Mouse (Mus musculus) gastrocnemius, postnatal 10 days (tissue): ENCODE results near the gene Scn10a. TPM values are rescaled to one million over a fixed set of nuclear protein-coding genes. Genes with fewer than 3 reads are reported as not detected.

Source experiments
- DNase-seq: peaks from one replicate; pipeline ENCODE4 v3.0.0; 2021; ENCODE audit warnings: mixed read lengths
- long read RNA-seq, 2 experiments: library from polyadenylated mRNA; stranded (forward); transcript quantifications; one replicate each; pipeline ENCODE4 v2.0.0; 2021
- total RNA-seq, 2 experiments: library from RNA; stranded (reverse); gene quantifications; 2 replicates each; pipeline ENCODE4 v1.2.3; 2021

The Scn10a gene
- total RNA-seq = not detected
- long read RNA-seq, experiment 1 = 0 reads
- long read RNA-seq, experiment 2 = 0 reads

- DNase-seq = no peak
Observed at GRCm38 (mm10) chr9:119719222-119719621, at the start of gene Scn10a. Gene Scn10a (minus strand): TSS chr9:119719322.

GRCm38 (mm10) chr9:119768585-119768984 lies 49.5 kb upstream of the Scn10a start:
- peak; percentile 11 for DNase-seq

DNA sequence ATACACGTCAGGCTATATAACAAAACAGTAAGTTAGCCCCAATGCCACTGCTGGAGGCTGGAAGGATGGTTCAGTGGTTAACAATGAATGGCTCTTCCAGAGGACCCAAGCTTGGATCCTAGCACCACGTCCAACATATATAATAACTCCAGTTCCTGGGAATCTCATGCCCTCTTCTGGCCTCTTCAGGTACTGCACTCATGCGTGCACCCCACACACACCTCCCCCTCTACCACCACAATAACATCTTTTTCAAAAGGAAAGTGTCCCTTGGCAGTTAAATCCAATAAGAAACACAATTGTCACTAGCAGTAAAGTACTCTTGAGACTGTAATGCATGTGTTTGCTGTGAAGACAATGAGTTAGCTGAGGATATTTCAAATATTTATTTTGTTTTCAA lies 41.1 kb upstream of the Scn10a start:
- DNase-seq = no peak

GRCm38 (mm10) chr9:119759457-119759856 lies 40.3 kb upstream of the Scn10a start:
- DNase-seq = no peak

DNA sequence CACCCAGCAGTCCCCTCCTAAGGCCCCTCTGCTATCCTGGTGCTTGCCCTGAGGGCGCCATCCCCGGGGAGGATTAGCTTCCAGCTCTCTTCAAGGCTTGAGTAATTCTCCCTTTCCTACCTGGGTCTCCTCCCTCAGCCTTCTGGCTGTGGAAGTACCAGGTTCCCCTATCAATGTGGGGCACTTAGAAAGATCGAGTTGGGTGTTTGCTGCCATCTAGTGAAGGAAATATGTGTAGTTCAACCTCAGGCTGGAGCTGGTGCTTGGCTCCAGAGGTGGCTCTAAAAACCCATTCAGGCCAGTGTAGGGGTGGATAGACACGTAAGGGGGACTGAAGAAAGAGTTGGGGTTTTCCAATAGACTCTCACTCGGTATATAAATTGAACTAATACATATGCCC lies 32.4 kb upstream of the Scn10a start:
- DNase-seq = no peak

- no peak for DNase-seq
Observed at GRCm38 (mm10) chr9:119749112-119749511, 30.0 kb upstream of the Scn10a start.

- DNase-seq = no peak
Observed at GRCm38 (mm10) chr9:119743900-119744299, 24.8 kb upstream of the Scn10a start.

DNA sequence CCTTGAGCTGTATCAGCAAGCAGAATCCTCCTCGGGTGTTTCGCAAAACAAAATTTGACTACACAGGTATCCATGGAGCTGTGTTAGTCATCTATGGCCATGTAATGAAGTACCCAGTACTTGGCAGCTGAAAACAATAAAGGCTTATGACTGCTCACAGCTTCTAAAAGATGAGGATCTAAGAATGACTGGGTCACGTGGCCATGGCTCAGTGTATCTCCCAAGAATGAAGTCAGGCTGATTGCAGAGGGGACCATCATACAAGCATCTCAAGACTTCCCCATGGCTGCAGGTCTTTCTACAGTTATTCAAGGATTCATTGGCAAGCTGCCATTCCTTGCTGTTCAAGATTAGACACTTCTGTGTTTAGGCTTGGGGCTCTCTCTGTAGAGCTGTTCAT lies 24.2 kb upstream of the Scn10a start:
- no peak for DNase-seq

DNA sequence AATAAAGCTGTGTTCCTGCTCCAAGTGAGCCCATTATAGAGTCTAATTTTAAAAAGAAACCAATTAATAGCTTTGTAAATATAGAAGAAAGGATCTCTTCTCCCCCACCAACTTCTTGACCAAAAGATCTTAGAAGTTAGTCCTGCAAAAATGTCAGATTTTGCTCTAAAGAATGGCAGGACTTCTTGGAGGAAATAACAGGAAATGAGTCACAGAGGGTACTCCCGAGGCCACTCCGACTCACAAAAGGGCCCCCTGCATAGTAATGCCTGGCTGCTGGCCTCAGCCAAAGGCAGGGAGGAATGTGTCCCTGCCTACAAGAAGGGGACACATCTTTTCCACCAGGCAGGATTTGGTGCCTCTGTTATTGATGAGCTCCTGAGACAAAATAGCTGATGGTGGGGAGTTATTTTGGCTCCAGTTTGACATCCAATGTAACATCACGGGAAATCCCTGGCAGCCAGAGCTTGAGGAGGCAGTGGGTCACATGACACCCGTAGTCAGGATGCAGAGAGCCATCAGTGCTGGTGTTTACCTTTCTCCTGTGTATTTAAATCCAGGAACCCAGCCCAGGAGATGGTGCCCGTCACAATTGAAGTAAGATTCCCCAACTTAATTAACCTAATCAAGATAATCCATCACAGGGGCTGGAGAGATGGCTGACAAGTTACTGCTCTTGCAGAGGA lies 22.1 kb upstream of the Scn10a start:
- DNase-seq = no peak

GRCm38 (mm10) chr9:119728412-119729097 lies 9.4 kb upstream of the Scn10a start:
- DNase-seq = no peak

DNA sequence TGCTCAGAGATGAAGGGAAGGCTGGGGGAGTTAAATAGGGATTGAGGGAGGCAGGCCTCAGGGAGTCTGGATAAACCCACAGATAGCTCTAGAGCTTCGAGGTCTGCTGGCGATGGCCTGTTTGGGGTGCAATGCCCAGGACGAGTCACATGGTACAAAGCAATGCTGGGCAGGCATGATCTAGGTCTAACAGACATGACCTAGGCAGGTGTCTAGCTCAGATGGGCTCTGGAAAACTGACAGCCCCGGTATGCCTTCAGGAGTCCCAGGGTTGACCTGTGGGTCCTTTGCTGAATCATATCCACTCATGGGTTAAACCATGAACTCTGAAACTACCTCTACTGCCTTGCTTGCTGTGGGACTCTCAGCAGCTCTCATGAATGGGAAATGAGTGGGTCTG lies 7.9 kb upstream of the Scn10a start:
- DNase-seq = no peak

DNA sequence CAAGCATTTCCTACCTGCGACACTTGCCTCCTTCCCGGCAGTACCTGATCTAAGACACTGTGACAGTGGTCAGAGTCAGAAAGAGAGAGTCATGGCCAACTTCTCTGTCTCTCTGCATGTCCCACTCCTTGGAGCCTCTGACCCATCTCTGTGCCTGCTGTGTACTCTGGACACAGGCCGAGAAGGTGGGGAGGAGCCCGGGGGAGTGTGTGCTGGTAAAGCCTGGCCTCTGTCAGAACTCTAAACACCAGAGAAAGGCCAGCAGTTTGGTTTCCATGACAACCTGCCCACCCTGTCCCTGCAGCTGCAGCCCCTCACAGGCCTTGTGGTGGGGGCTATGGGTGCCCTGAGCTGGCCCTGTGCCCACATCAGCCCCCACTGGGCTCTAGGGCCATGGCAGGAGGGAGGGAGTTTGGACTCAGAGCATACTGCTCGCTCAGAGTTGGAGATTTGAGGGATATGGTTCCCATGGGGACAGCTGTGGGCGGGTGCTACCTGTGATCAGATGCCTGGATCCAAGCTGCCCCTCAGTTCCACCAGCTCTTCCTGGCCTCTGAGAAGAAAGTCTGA lies 6.3 kb upstream of the Scn10a start:
- DNase-seq = no peak

GRCm38 (mm10) chr9:119706700-119707099 lies 12.4 kb downstream of the Scn10a start:
- peak; percentile 74 for DNase-seq

DNA sequence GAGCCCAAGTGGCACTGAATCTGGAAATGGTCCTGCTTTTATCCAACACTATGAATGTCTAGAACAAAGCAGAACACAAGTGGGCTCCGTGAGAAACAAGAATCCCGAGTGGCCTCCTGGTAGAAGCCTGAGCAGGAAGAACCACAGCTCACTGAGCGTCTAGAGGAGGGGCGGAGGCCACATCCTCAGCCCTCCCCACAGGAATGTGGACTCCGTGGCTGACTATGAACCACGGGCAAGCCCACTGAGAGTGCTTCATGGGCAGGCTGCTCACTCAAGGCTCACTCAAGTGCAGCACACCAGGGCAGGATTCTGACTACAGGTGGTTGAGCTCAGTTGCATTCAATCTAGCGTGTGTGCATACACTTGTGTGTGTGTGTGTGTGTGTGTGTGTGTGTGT lies 27.6 kb downstream of the Scn10a start:
- no peak for DNase-seq

DNA sequence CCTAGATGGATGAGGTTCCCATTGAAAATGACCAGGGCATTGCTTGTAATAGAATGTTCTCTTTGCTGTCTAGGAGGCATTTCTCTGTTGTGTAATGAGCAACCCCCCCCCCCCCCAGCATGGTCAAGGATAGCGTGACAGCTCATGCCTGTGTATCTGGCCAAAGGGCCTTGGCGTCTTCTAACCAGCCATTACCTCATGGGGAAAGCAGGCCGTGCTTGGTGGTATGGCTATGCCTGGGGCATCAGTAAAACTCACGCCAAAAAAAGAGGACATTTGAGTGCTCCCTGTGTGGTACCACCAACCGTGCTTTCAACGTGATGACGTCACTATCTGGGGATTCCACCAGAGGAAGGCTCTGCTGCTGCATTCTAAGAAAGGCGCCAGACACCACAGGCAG lies 28.1 kb downstream of the Scn10a start:
- no peak for DNase-seq

DNA sequence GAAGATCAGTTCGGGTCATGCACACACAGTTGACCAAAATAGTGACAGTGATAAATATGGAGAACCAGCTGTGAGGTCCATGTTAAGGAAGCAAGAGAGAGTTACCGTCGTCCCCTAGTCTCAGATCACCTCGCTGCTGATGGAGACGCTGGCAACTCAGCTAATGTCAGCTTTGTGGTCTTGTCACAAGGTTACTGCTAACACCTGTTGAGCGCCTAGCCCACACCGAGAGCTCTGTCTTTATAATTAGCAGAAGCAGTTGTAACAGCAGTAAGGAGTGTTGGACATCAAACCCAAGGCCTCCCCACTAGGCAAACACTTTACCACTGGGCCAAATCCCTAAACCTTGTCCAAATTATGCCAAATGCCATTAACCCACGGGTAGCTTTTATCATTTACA lies 31.2 kb downstream of the Scn10a start:
- DNase-seq = no peak

DNA sequence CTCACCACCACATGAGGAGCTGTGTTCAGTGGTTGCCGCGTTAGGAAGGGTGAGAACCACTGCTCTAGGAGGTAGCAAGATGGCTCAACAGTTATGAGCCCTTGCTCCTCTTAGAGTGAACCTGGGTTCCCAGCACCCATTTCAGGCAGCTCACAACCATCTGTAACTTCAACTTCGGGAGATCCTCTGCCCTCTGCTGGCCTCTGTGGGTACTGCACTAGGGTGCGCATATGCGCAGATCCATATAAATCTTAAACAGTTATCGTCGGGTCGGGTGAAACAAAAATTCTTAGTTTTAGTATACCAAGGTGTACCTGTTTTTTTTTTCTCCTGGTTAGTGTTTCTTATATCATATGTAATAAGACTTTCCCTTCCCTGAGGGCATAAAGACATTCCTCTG lies 32.9 kb downstream of the Scn10a start:
- no peak for DNase-seq

DNA sequence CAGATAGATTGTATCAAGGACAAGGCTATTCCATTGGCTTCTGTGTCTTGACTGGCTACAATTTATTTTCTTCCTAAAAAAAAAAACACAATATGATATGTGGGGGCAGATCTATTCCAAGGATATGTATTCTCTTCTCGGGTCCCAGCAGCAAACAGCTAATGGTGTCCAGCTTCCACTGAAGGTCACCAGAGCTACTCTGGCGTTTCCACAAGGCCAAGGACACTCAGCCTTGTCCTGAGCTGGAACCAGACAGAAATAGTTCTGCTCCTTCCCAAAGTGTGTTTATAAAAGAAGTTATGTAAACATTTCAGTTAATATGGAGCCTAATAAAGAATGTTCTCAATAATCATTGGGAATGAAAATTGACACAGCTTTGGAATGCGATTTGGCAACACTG lies 38.2 kb downstream of the Scn10a start:
- DNase-seq = no peak

DNA sequence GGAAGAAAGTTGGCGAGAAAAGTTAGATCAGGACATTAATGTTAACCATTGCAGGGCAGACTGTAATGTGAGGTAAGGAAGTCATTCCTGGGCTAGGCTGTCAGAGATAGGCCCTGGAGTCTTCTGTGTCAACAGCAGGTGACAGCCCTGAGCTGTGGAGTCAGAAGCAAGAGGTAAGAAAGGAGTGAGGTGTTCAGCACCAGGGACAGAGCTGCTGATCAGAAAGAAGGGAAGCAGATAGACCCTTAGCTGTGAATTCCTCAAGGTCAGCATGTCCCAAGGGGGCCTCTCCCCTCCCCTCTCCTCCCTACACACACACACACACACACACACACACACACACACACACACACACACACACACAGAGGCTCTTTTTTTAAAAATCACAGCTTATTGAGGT lies 55.0 kb downstream of the Scn10a start:
- DNase-seq = no peak

DNA sequence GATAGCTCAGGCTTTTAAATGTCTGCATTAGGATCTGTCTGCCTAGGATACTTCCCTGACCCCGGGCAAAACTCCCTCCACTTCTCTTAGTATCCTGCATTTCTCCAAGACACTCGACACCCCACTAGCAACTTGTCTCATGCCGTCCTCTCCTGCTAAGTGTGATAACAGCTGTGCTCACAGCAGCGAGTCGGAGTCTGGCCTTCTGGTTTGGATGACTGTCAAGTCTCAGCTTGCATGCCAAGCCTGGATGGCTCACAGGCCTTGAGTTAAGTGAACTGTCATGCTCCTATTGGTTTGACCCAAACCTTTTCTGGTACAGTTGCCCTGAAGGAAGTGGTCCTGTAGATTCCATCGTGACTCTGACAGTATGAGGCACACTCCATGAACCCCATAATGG lies 63.0 kb downstream of the Scn10a start:
- DNase-seq = peak; percentile 55

GRCm38 (mm10) chr9:119653758-119654157 lies 65.4 kb downstream of the Scn10a start:
- DNase-seq = no peak

- peak; percentile 81 for DNase-seq
Observed at GRCm38 (mm10) chr9:119646942-119647547, 72.1 kb downstream of the Scn10a start.

DNA sequence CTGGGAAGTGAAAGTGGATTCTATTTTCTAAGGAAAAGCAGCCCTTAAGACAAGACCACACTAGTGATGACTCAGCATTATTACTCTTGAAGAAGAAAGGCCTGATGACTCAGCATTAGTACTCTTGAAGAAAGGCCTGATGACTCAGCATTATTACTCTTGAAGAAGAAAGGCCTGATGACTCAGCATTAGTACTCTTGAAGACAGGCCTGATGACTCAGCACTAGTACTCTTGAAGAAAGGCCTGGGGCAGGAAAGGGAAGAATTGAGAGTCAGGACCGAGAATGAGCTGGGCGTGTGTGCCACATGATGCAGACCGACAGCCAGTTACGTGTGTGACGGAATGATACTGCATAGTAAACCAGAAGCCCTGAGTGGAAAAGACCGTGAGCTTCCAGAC lies 77.1 kb downstream of the Scn10a start:
- no peak for DNase-seq
